ENCODE assay signal across 15 mouse cellular contexts in the genomic region with DNA sequence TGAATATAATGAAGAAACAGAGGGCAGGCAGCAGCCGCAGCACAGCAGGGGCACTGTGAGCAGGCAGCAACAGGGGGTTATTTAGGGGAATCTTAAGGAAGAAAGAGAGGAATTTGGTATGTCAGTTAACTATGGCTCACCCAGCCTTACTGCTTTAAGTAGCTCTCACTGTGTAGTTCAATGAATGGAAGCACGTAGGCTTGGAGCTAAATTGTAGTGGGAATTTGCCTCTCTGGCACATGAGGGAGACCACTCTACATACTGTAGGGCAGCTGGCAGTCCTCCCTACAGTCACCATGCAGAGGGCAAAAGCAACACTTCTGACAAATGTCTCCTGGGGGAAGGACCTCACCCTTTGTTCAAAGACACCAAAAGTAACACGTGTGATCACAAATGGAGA.
DNase-seq lines count a peak whose midpoint lies in the region; ATAC-seq and TF ChIP-seq lines count a peak whose summit lies in the region.
"Had no signal": no experiment of that assay in that cellular context is flagged by ENCODE, and none has a peak within 500 bp of the region (broad histone marks: within the 10 kb centered on the region; RNA-seq: fewer than 3 reads in every experiment).

No protein-coding gene starts in this region.

- no peaks in the 10 kb centered on the region; the same call in 1 of the 2 replicates for H3K36me3 ChIP-seq in intestine, embryonic 15.5 days
- no peaks in the 10 kb centered on the region for H3K36me3 ChIP-seq in intestine, postnatal 0 days (ENCODE audit: control insufficient read depth, insufficient read depth)
- peaks cover 7% of the 10 kb centered on the region for H3K36me3 ChIP-seq in forebrain, embryonic 10.5 days (replicated peaks)
- no peaks in the 10 kb centered on the region for H3K36me3 ChIP-seq in midbrain, embryonic 13.5 days

- H3K9me3 ChIP-seq in intestine, embryonic 15.5 days: no peaks in the 10 kb centered on the region
- no peaks in the 10 kb centered on the region for H3K9me3 ChIP-seq in intestine, postnatal 0 days (ENCODE audit: control insufficient read depth)
- no peaks in the 10 kb centered on the region for H3K9me3 ChIP-seq in forebrain, embryonic 10.5 days
- H3K9me3 ChIP-seq in midbrain, embryonic 13.5 days: no peaks in the 10 kb centered on the region
- H3K9me3 ChIP-seq: limb, embryonic 15.5 days had no signal

- peak overlapping the region; percentile 58; the same call in 1 of the 2 replicates for H3K27ac ChIP-seq in intestine, embryonic 15.5 days
- no peak overlapping the region for H3K27ac ChIP-seq in intestine, postnatal 0 days (ENCODE audit: low read depth, low read length)
- peak overlapping the region; percentile 72 for H3K27ac ChIP-seq in forebrain, embryonic 10.5 days
- no peak overlapping the region; the same call in 1 of the 2 replicates for H3K27ac ChIP-seq in midbrain, embryonic 13.5 days
- H3K27ac ChIP-seq: kidney, postnatal 0 days; limb, embryonic 15.5 days had no signal

- ATAC-seq in intestine, embryonic 15.5 days: no peak
- no peak for ATAC-seq in intestine, postnatal 0 days
- ATAC-seq in midbrain, embryonic 13.5 days: peak; percentile 84

- no peak overlapping the region for H3K9ac ChIP-seq in intestine, embryonic 15.5 days
- no peak overlapping the region for H3K9ac ChIP-seq in intestine, postnatal 0 days (ENCODE audit: low read depth, low read length)
- no peak overlapping the region for H3K9ac ChIP-seq in midbrain, embryonic 13.5 days (replicated peaks)
- H3K9ac ChIP-seq: limb, embryonic 15.5 days had no signal

- 0 out of 2 replicates have a peak, but pooled peaks cover 5% of the 10 kb centered on the region for H3K4me1 ChIP-seq in intestine, embryonic 15.5 days (replicated peaks)
- H3K4me1 ChIP-seq in intestine, postnatal 0 days (replicated peaks; ENCODE audit: control insufficient read depth, insufficient read depth, low read length): no peaks in the 10 kb centered on the region
- H3K4me1 ChIP-seq in forebrain, embryonic 10.5 days: peaks cover 58% of the 10 kb centered on the region
- H3K4me1 ChIP-seq in midbrain, embryonic 13.5 days (replicated peaks): peaks cover 31% of the 10 kb centered on the region

- no peak overlapping the region for H3K4me2 ChIP-seq in intestine, embryonic 15.5 days (replicated peaks)
- no peak overlapping the region for H3K4me2 ChIP-seq in intestine, postnatal 0 days (replicated peaks; ENCODE audit: low read depth)
- no peak overlapping the region for H3K4me2 ChIP-seq in midbrain, embryonic 13.5 days (replicated peaks)
- H3K4me2 ChIP-seq: limb, embryonic 15.5 days had no signal

- TF ChIP-seq CTCF in intestine, postnatal 0 days (IDR thresholded peaks at IDR 0.05; ENCODE audit: low read depth): no peak
- TF ChIP-seq CTCF in brain, embryonic 14.5 days (IDR thresholded peaks at IDR 0.05; ENCODE audit: borderline replicate concordance, extremely low read depth, insufficient read depth, insufficient read length): no peak

- no peak overlapping the region for H3K4me3 ChIP-seq in intestine, embryonic 15.5 days (replicated peaks)
- H3K4me3 ChIP-seq in intestine, postnatal 0 days (ENCODE audit: low read depth, low read length): no peak overlapping the region
- no peak overlapping the region for H3K4me3 ChIP-seq in forebrain, embryonic 10.5 days
- no peak overlapping the region for H3K4me3 ChIP-seq in midbrain, embryonic 13.5 days (replicated peaks)
- H3K4me3 ChIP-seq: limb, embryonic 15.5 days; myocyte had no signal

- peak; percentile 80 for DNase-seq in brain, embryonic 14.5 days (ENCODE audit: low read depth)
- no peak for DNase-seq in forebrain, embryonic 10.5 days (ENCODE audit: extremely low spot score, low spot score)
- no peak for DNase-seq in cerebellum, adult 9-11 months
- DNase-seq in frontal cortex, postnatal 25 days (ENCODE audit: low spot score in 2 of 2): no peak
- DNase-seq in right cerebral cortex, postnatal 36 days (ENCODE audit: low spot score in 2 of 2): no peak
- DNase-seq: layer of hippocampus, postnatal 36 days; lung, postnatal 14 days; right cerebral cortex, adult 18-20 months; thymus, postnatal 14 days had no signal

- no peak for TF ChIP-seq POLR2A in brain, embryonic 14.5 days (IDR thresholded peaks at IDR 0.05; ENCODE audit: borderline replicate concordance, extremely low read depth, insufficient read depth, insufficient read length, poor library complexity, severe bottlenecking)

- WGBS in intestine, embryonic 15.5 days: 50% methylated on average over 3 of the region's 3 CpGs
- WGBS in intestine, postnatal 0 days: 75% methylated on average over 3 of the region's 3 CpGs
- WGBS in forebrain, embryonic 10.5 days: 17% methylated on average over 3 of the region's 3 CpGs
- WGBS in midbrain, embryonic 13.5 days: 7% methylated on average over 3 of the region's 3 CpGs

- no peaks in the 10 kb centered on the region for H3K27me3 ChIP-seq in intestine, embryonic 15.5 days (replicated peaks)
- H3K27me3 ChIP-seq in intestine, postnatal 0 days (replicated peaks; ENCODE audit: control insufficient read depth, insufficient read depth, low read length): no peaks in the 10 kb centered on the region
- H3K27me3 ChIP-seq in forebrain, embryonic 10.5 days (ENCODE audit: poor library complexity, severe bottlenecking): peaks cover 32% of the 10 kb centered on the region
- peaks cover 11% of the 10 kb centered on the region for H3K27me3 ChIP-seq in midbrain, embryonic 13.5 days
- H3K27me3 ChIP-seq: limb, embryonic 15.5 days had no signal

Comparison
In these comparisons a context has a peak if more than half of its experiments do, and no peak if none do; other contexts are left out.
1. H3K27ac ChIP-seq: peak in intestine, embryonic 15.5 days (single experiment) and forebrain, embryonic 10.5 days (single experiment); none in intestine, postnatal 0 days (single experiment) and midbrain, embryonic 13.5 days (single experiment).